Mouse (Mus musculus): ENCODE measurements around the gene Myh10. TPM values are rescaled to one million over a fixed set of nuclear protein-coding genes. Genes with fewer than 3 reads are reported as not detected.

Myh10 gene
- polyA plus RNA-seq, 1 experiment: 6.8 TPM

GRCm38 (mm10) chr11:68675274-68675673, 16.1 kb upstream of the Myh10 start:
- no peak overlapping the region for H3K27ac ChIP-seq (ENCODE audit: insufficient read depth, low read depth, low read length)
- H3K36me3 ChIP-seq (ENCODE audit: control insufficient read depth, insufficient read depth, low read length): no peaks in the 10 kb centered on the region
- H3K27me3 ChIP-seq (ENCODE audit: control insufficient read depth, insufficient read depth, low read length): no peaks in the 10 kb centered on the region
- 48% methylated on average over 3 of the region's 3 CpGs for WGBS
- no peak overlapping the region for H3K4me3 ChIP-seq (ENCODE audit: low read depth, low read length)
- no peaks in the 10 kb centered on the region for H3K4me1 ChIP-seq (ENCODE audit: control insufficient read depth, insufficient read depth, insufficient read length, low read length)
- TF ChIP-seq CTCF (IDR thresholded peaks at IDR 0.05; ENCODE audit: extremely low read depth, insufficient read length, insufficient replicate concordance, low read depth, low read length): no peak
- no peak for TF ChIP-seq POLR2A (IDR thresholded peaks at IDR 0.05; ENCODE audit: low read depth, low read length)

- TF ChIP-seq POLR2A (IDR thresholded peaks at IDR 0.05; ENCODE audit: low read depth, low read length) (no peak), CTCF (IDR thresholded peaks at IDR 0.05; ENCODE audit: extremely low read depth, insufficient read length, insufficient replicate concordance, low read depth, low read length) (peak; percentile 26; the same call in 1 of the 2 replicates)
- no peaks in the 10 kb centered on the region for H3K4me1 ChIP-seq (ENCODE audit: control insufficient read depth, insufficient read depth, insufficient read length, low read length)
- H3K36me3 ChIP-seq (ENCODE audit: control insufficient read depth, insufficient read depth, low read length): no peaks in the 10 kb centered on the region
- H3K27me3 ChIP-seq (ENCODE audit: control insufficient read depth, insufficient read depth, low read length): no peaks in the 10 kb centered on the region
- H3K4me3 ChIP-seq (ENCODE audit: low read depth, low read length): no peak overlapping the region
- WGBS: 54% methylated on average over 3 of the region's 3 CpGs
- H3K27ac ChIP-seq (ENCODE audit: insufficient read depth, low read depth, low read length): no peak overlapping the region
These were observed 10.0 kb upstream of the Myh10 start for GRCm38 (mm10) chr11:68681254-68681839.

- H3K27ac ChIP-seq (ENCODE audit: insufficient read depth, low read depth, low read length): no peak overlapping the region
- H3K27me3 ChIP-seq (ENCODE audit: control insufficient read depth, insufficient read depth, low read length): no peaks in the 10 kb centered on the region
- H3K4me3 ChIP-seq (ENCODE audit: low read depth, low read length): no peak overlapping the region
- 75% methylated on average over 8 of the region's 8 CpGs for WGBS
- no peak for TF ChIP-seq CTCF (IDR thresholded peaks at IDR 0.05; ENCODE audit: extremely low read depth, insufficient read length, insufficient replicate concordance, low read depth, low read length)
- TF ChIP-seq POLR2A (IDR thresholded peaks at IDR 0.05; ENCODE audit: low read depth, low read length): no peak
- H3K4me1 ChIP-seq (ENCODE audit: control insufficient read depth, insufficient read depth, insufficient read length, low read length): no peaks in the 10 kb centered on the region
- no peaks in the 10 kb centered on the region for H3K36me3 ChIP-seq (ENCODE audit: control insufficient read depth, insufficient read depth, low read length)
These were observed 9.1 kb upstream of the Myh10 start for GRCm38 (mm10) chr11:68682136-68682806.

GRCm38 (mm10) chr11:68686001-68686400, 5.4 kb upstream of the Myh10 start:
- WGBS: 84% methylated on average over 5 of the region's 5 CpGs
- H3K27ac ChIP-seq (ENCODE audit: insufficient read depth, low read depth, low read length): no peak overlapping the region

GRCm38 (mm10) chr11:68689304-68689703, 2.1 kb upstream of the Myh10 start:
- Histone ChIP-seq H3K27ac (ENCODE audit: insufficient read depth, low read depth, low read length) (no peak overlapping the region), H3K27me3 (ENCODE audit: control insufficient read depth, insufficient read depth, low read length) (peaks cover 27% of the 10 kb centered on the region), H3K36me3 (ENCODE audit: control insufficient read depth, insufficient read depth, low read length) (no peaks in the 10 kb centered on the region), H3K4me3 (ENCODE audit: low read depth, low read length) (no peak overlapping the region), H3K4me1 (ENCODE audit: control insufficient read depth, insufficient read depth, insufficient read length, low read length) (peaks cover 9% of the 10 kb centered on the region)
- TF ChIP-seq POLR2A (IDR thresholded peaks at IDR 0.05; ENCODE audit: low read depth, low read length): no peak
- TF ChIP-seq CTCF (IDR thresholded peaks at IDR 0.05; ENCODE audit: extremely low read depth, insufficient read length, insufficient replicate concordance, low read depth, low read length): no peak
- 28% methylated on average over 1 of the region's 1 CpGs for WGBS

More at GRCm38 (mm10) chr11:68686001-68686400, 5.4 kb upstream of the Myh10 start:
- Histone ChIP-seq H3K27me3 (ENCODE audit: control insufficient read depth, insufficient read depth, low read length) (0 out of 2 replicates have a peak, but pooled peaks cover 3% of the 10 kb centered on the region), H3K36me3 (ENCODE audit: control insufficient read depth, insufficient read depth, low read length) (no peaks in the 10 kb centered on the region), H3K4me1 (ENCODE audit: control insufficient read depth, insufficient read depth, insufficient read length, low read length) (peaks cover 1% of the 10 kb centered on the region; the same call in 1 of the 2 replicates), H3K4me3 (ENCODE audit: low read depth, low read length) (no peak overlapping the region)
- TF ChIP-seq POLR2A (IDR thresholded peaks at IDR 0.05; ENCODE audit: low read depth, low read length): no peak
- no peak for TF ChIP-seq CTCF (IDR thresholded peaks at IDR 0.05; ENCODE audit: extremely low read depth, insufficient read length, insufficient replicate concordance, low read depth, low read length)

GRCm38 (mm10) chr11:68690465-68690864, 894 bp upstream of the Myh10 start:
- H3K4me3 ChIP-seq (ENCODE audit: low read depth, low read length): no peak overlapping the region

GRCm38 (mm10) chr11:68692010-68692692, 792 bp downstream of the Myh10 start:
- H3K4me3 ChIP-seq (ENCODE audit: low read depth, low read length): peak overlapping the region; percentile 73
- TF ChIP-seq CTCF (IDR thresholded peaks at IDR 0.05; ENCODE audit: extremely low read depth, insufficient read length, insufficient replicate concordance, low read depth, low read length): no peak
- no peak for TF ChIP-seq POLR2A (IDR thresholded peaks at IDR 0.05; ENCODE audit: low read depth, low read length)
- H3K4me1 ChIP-seq (ENCODE audit: control insufficient read depth, insufficient read depth, insufficient read length, low read length): peaks cover 9% of the 10 kb centered on the region
- H3K27me3 ChIP-seq (ENCODE audit: control insufficient read depth, insufficient read depth, low read length): peaks cover 29% of the 10 kb centered on the region
- no peaks in the 10 kb centered on the region for H3K36me3 ChIP-seq (ENCODE audit: control insufficient read depth, insufficient read depth, low read length)
- no peak overlapping the region for H3K27ac ChIP-seq (ENCODE audit: insufficient read depth, low read depth, low read length)
- 2% methylated on average over 34 of the region's 34 CpGs for WGBS

More at GRCm38 (mm10) chr11:68690465-68690864, 894 bp upstream of the Myh10 start:
- 67% methylated on average over 5 of the region's 5 CpGs for WGBS
- peaks cover 29% of the 10 kb centered on the region for H3K27me3 ChIP-seq (ENCODE audit: control insufficient read depth, insufficient read depth, low read length)
- no peaks in the 10 kb centered on the region for H3K36me3 ChIP-seq (ENCODE audit: control insufficient read depth, insufficient read depth, low read length)
- peaks cover 9% of the 10 kb centered on the region for H3K4me1 ChIP-seq (ENCODE audit: control insufficient read depth, insufficient read depth, insufficient read length, low read length)
- H3K27ac ChIP-seq (ENCODE audit: insufficient read depth, low read depth, low read length): no peak overlapping the region
- TF ChIP-seq CTCF (IDR thresholded peaks at IDR 0.05; ENCODE audit: extremely low read depth, insufficient read length, insufficient replicate concordance, low read depth, low read length) (no peak), POLR2A (IDR thresholded peaks at IDR 0.05; ENCODE audit: low read depth, low read length) (no peak)

Measured in small intestine, adult 2 months (tissue).